Mouse (Mus musculus) spleen, postnatal 4 days (tissue): ENCODE measurements around the gene Cox20.
"Not testable (repeated sequence)": the region's sequence is repeated elsewhere in the genome, so short reads cannot be mapped to it uniquely, and the experiment has no call there.

Source experiments
- DNase-seq, 2 experiments: peaks; one replicate each; pipeline ENCODE4 v3.0.0; 2022; ENCODE audit warnings: low spot score in 2 of 2

Cox20 gene

DNA sequence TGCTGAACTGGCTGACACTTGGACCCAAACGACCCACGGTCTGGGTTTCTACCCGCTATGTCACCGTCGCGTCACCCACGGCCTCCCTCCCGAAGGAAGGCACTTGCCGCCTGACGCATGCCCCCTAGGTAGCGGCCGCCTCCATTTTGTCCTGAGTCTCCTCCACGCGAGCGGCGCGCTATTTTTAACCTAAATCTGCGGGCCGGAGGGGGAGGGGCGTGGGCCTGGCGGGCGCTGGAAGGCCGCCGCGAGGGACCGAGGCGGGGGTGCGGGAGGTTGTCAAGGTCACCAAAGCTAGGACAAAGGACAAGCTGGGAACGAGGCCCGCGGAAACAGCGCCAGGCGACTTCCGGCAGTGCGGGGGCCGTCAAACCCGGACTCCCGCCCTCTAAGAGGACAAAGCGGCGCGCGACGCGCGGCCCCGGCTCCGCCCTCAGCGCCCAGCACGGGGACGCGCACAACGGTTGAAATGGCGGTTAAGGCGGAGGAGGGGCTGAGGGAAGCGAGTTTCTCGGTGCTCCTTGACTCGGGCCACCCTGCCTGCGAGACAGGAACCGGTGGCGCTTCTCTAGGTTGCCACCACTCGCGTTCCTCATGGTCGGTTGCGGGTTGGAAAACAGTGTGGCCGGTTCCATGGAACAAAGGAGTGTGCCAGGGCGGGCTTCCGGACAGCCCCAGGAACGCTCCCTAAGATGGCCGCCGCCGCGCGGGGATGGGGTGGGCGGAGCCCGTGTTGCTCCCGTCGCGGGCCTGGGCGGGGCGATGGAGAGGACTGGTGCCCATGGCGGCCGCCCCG is at the start of gene Cox20:
Cox20 (plus strand) TSS at position 742 of the 796 bp plus-strand sequence.
- DNase-seq, result peak; percentile 98 to 99

DNA sequence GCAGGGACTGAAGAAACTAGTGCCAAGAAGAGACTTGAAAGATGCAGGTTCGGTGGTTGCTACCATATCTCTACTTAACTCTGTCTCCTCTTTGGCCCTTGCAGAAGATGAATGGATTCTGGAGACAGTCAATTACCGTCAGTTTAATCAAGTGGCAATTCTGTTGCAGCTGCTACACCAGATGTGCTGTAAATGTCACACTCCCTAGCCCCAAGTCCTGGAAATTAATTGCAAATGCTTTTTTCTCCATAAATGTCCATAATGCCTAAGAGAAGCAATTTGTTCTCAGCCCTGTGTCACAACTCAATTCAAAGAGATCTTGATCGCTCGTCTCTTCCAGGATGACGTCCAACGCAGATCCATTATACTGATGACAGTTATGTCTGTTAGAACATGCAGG is 48.3 kb upstream of the Cox20 start:
- no peak for DNase-seq

DNA sequence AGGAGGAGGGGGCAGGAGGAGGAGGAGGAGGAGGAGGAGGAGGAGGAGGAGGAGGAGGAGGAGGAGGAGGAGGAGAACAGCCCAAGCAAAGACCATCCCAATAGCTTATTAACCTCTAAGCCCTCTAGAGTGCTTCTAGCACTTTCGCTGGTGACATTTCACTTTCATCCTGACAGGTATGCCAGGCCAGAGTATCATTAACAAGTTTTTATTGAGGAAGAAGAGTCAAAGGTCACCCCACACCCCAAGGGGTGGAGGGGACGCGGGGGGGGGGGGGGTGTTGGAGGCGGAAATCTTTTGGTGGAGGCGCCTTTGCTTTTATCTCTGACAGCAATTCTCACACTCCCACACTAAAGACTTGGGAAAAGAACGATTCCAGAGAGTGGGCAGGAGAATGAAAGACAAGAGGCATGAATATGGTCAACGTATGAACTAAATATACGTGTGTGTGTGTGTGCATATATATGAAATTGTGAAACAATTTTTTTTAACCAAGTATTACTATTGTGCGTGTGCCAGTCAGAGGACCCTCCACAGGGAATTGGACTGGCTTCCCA is 43.7 kb upstream of the Cox20 start:
- DNase-seq, result no peak

DNA sequence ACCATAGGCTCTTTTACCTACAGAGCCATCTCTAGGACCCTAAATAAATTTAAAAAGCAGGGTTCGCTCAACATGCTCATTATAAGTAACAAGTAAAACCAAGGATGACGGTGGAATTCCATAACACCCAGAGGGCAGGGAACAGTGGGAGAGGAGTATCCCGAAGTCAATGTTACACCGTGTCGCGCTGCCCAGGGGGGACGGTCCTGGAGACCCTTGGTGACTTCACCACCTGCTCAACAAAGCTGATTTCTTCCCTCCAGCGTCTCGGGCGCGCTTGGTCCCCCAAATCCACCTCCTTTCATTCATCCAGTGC is 43.2 kb upstream of the Cox20 start:
- no peak for DNase-seq

DNA sequence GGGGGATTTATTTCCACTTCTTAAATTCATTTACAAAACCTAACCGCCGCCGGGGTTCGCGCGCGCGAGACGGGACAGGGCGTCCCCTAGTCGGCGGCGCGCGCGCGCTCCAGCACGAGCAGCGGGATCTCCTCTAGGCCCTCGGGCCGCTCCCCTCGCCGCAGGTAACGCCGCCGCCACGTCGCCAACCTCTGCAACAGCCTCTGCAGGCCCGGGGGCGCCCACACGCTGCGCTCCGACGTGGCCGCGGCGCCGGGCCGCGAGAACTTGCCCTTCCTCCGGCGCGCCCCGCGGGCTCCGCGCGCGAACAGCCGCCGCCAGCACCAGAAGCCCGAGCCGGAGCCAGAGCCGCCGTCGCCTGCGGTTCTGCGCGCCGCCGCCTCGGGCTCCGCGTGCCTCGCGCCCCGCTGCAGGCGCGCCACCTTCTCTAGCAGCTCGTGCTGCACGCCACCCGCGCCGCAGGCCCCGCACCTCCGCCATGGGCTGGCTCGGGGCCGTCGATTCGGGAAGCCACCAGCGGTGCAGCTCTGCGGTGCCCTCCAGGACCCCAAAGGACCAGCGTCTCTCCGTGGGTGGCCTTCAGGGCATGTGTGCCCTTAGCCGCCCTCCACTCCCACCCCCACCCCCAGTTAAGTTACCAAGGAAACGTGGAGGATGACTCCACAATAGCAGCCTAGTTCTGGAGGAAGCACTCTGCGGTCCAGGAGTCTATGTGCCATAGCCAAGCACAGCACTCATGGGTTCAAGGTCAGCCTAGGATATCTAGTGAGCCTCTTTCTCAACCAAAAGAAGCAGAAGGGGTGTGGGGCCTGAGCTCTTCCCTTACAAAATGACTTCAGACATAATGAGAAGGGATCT is 42.6 kb upstream of the Cox20 start:
- DNase-seq, result peak; percentile 37 to 73

DNA sequence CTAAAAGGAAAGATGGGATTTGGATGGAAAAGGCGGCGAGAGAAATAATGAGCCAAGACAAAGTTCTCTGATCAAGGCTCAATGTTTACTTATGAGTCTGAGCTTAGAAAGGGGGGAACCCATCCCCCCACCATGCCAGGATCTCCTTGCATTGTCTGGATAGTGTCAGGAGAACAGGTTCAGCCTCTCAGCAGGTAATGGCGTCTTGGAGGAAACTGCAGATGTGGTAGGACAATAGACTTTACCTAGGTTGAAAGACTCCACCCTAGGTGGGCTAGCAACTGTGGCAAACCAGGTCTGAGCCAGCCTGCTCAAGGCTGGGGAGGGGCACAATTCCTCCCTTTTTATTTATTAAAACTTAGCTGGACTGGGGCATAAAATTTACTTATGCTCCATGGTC is 35.6 kb upstream of the Cox20 start:
- DNase-seq, result not testable (repeated sequence)

DNA sequence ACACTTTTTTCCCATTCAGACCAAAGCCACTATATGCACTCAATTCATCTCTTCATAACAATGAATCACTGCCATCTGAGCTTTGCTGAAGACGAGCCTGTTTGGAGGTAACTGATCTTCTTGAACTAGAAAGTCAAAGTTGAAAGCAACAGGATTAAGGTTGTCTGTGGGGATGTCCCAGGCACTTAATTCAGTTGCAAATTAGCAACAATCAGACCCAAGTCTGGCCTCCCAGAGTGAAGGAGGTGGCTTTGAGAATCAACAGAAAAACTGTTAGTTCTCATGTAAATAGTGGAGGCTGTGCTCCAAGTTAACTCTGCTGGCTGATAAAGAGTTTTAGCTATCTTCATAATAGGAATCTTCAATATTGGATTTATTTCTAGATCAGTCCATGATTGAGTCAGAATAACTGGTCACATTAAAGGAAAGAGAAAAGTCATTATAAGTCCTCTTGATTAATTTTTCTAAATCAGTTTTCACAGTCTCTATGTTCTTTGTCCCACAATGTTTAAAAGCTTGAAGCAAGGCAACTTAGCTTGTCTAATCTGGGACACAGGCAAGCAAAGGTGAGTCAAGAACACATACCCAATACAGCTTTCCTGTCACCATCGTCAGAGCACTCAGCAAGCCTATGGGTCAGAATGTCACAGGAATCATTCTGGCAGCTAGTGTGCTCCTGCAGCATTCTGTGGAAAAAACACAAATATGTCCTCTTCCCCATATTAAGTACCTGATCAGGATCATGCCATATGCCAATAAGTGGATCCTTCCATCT is 34.8 kb upstream of the Cox20 start:
- no peak for DNase-seq

DNA sequence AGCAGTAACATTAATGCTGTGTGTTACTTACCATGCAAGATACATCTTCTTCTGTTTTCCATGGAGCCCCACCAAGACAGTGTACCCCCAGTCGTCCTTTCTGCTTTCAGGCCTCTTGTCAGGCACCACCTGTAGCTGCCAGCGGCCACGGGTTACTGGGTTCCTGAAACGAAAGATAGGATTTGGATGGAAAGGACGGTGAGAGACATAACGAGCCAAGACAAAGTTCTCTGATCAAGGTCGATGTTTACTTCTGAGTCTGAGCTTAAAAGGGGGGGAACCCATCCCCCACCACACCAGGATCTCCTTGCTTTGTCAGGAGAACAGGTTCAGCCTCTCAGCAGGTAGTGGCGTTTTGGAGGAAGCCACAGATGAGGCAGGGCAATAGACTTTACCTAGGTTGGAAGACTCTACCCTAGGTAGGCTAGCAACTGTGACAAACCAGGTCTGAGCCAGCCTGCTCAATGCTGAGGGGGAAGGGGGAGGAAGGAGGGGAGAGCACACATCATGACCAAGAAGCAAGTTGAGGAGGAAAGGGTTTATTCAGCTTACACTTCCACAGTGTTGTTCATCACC is 31.2 kb upstream of the Cox20 start:
- DNase-seq, result no peak

DNA sequence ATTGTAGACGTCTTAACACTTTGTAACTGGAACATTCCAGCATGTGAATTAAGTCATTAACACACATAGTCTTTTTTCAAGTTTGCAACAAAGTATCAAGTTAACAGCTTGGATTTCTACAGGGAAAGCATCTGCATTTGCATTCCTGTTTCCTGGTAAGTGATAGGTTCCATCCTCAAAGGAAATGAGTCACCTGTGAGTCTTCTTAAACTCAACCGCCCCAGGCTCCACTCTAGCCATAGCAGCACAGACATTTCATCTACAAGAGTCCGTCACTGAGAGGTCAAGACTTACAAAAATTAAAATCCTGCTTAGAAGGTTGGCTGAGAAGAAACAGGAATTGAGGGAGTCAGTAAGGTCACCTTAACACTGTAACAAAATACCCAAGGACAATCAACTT is 27.2 kb upstream of the Cox20 start:
- no peak for DNase-seq

DNA sequence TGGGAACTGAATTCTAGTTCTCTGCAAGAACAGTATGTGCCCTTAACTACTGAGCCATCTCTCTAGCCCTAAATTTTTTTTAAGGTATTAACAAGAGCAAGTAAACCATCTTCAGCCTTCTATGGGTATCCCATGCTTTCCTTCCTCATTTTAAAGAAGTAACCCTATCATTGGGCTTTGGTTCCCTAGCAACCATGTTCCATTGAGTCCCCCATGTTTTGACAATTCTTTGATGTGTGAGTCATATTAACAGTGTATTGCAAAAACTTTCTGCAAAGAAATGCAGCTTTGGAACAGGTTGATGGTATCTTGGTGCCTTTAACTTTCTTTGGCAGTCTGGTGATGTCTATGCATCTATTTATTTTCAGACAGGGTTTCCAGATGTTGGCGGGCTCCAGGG is 24.9 kb upstream of the Cox20 start:
- DNase-seq, result no peak

DNA sequence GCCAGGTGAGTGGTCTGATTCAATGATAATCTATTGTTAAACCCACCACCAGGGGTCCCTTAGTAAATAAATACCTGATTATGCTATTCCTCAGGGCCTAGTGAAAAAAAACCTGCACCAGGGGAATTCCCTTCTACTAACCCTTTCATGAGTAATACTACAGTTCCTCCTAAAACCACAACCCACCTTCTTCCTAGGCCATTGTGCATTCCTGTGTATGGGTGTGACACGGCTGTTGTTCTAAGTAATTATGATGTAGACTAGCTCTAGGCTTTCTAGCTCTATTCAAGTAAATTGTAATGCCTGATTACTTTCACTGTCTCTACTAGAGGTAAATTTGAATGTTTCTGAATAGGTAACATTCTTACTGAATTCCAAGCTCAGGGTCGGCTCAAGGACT is 17.7 kb upstream of the Cox20 start:
- DNase-seq, result not testable (repeated sequence)

DNA sequence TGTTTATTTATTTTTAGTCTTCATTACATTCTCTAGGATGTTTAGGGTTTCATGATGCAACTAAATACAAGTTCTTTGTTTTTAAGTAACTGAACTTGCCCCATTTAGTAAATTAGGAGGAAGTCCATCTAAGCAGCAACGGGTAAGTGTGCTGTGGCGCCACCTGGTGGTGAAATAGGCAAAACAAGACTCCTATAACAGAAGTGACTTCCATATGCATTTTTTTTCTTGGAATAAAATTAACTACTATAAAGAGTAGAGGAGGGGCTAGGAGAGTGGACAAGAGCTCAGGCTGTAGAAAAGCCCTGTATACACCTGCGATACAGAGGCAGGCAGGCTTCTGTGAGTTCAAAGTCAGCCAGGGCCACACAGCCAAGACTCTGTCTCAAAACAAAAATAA is 15.5 kb upstream of the Cox20 start:
- DNase-seq, result peak; percentile 68 to 90

DNA sequence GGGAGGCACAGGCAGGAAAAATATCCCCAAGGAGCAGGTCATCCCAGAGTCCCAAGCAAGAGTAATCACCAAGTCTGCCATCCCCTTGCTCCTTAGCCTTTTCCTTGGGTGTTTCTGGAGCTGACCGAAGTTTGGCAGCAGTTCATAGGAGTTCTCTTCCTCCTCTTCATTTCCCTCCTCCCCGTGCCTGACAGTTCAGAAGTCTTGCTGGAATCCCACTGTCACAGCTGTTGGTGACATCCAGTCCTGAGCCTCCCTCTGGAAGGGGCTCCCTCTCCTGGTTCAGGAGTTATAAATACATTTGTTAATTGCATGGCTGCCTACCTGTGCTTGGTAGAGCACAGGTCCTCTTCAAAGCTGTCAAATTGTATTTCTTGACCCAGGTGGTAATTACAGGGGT is 9.4 kb upstream of the Cox20 start:
- no peak for DNase-seq

DNA sequence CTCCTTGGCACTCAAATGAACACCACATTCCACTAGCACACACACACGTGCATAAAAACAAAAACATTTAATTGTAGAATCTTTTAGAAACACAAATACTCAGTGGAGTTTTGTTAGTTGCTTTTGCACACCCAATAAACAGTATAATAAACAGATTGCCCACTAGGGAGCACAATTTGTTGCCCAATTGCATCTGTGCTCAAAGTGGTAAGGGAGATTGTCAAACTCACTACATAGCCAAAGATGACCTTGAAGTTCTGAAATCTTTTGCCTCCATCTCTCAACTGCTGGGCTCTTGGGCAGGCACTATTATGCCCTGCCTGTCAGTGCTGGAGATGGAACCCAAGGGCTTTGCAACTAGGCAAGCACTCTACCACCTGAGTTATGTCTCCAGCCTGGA is 8.8 kb upstream of the Cox20 start:
- no peak for DNase-seq

DNA sequence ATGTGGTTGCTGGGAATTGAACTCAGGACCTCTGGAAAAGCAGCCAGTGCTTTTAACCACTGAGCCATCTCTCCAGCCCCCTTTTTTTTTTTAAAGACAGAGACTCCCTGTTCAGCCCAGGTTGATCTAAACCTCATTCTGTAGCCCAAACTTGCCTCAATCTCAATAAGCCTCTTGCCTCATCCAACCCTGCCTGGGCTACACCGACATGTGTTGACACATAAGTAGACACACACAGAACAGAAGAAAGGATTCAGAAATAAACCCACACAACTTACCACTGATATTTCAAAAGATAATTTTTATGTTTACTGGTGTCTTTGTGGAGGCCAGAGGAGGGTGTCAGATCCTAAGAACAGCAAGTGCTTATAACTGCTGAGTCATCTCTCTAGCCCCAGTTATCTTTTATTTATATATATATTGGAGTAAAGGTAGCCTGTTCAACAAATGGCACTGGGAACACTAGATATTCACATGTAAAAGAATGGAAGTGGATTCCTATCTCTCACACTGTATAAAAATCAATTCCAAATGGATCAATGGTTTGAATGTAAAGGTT is 5.8 kb upstream of the Cox20 start:
- no peak for DNase-seq

DNA sequence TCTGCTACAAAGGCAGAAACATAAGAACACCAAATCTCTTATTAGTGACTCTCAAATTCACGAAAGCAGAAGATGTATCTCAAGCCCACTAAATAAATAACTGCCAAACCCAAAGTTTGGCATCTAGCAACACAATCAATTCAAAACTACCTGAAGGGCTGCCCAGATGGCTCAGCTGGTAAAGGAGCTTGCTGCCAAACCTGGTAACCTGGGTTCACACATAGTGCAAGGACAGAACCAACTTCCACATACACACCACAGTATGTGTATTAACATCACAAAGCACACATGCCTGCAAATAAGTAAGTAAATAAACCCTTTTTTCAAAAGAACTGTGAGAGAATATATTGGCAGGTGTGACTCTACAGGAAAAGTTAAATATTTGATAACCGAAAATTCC is 4.7 kb upstream of the Cox20 start:
- DNase-seq, result no peak

DNA sequence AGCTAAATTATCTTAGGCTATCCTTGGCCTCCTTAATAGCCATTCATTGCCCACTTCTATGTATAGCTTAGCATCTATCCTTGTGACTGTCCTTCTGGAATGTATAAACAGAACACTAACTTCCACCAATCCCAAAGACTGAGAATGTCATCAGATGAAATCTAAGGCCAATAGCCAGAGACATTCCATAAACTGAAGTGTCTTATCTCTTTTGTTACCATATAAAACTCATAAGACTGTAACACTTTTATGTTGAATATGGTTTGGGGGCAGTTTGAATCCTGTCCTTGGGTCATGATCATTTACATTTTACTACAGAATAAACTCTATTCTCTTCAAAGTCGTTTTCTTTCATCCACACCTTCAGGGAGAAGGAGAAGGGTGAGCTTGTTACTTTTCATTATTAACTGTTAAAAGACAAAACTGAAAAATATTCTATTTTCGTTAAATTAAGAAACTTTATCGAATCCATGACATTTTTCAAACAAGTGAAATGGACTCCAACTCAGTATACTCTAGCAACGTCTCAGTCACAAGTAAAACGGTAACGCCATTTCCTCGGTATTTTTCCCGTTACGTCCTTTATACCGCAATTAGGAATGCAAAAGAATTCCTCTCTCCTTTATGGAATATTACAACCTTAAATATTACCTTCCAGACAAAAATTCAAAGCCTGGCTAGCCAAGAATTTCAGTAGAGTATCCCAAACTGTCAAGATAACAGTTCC is 1.5 kb upstream of the Cox20 start:
- no peak for DNase-seq

DNA sequence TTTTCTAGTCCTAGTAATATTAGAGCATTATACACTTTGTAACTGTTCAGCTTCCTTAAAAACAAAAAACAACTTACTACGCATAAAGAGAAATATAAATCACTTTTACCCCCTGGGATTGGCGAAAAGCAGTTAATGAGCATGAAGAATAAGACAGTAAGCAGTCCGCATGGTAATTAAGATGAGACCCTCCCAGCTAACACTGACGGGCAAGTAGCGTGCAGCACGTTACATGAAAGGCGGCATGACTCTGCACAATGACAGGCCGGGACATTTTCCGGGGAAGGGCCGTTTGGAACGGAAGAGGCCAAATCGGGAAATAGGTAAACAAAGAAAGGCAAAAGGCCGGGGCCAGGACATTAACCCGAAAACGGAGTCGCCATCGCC is 935 bp upstream of the Cox20 start:
- DNase-seq, result peak in 1 of 2 experiments; percentile 83

DNA sequence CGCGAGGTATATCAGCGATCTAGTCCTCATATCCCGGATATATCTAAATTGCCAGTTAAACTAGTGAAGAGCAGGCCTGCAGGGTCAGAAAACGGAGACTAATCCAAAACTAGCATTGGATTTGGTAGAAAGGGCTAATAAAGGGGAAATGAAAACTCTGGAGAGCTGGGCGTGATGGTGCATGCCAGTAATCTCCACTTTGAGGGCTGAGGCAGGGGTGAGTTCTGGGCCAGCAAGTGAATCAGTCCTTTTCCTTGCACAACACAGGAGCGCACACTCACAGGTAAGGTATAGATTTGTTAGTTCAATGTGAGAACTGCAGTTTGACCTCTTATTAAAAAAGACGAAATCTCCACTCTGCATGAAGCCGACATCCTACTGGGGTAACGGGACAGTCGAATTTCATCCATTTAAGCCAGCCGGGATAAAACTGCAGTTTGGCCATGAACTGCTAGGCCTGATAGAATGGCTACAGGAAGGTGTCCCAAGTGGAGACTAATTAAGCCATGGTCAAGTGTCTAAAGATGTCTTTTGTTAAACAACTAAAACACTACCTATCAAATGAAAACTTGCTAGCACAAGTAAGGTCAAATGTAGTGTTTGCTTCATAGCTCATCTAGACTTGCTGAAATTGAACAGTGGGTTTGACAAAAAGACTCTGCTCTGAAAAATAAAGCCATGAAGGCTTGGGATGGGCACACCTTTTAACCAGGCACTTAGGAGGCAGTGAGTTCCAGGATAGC is 536 bp downstream of the Cox20 start:
- DNase-seq, result peak; percentile 43 to 75
